Comparison of ENCODE assay signal across 8 mouse cellular contexts in the genomic region with DNA sequence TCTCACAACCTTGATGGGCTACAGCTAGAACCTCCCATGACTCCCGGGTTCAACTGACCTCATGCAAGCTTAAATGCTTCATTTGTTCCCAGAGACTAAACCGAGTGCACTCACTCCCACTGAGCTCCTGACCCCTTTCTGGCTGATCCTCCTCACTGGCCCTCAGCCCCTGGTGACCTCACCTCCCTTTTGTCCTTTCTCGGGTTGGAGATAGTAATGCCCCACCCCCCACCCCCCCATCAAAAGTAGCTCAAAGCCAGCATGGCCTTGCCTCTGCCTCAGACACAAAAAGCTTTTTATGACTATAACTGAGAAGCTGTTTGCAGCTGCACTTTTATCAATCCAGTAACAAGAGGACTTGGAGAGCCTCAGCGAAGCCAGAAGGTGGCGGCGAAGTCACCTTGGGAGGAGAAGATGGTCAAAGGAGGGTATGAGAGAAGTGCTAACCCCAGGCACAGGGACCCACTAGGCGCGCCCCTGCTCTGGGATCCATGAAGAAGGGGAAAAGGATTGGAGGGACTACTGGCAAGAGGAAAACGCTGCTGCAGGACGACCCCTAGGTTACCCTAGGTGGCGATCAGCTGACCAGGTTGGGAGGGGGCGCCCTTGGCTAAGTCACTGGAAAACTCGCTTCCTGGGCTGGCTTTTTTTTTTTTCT. TPM values are rescaled to one million over a fixed set of nuclear protein-coding genes. Genes with fewer than 3 reads are reported as not detected.
DNase-seq lines count a peak whose midpoint lies in the region; ATAC-seq and TF ChIP-seq lines count a peak whose summit lies in the region.

No protein-coding gene starts in this region.

- no peak for TF ChIP-seq POLR2A in heart, adult 2 months (IDR thresholded peaks at IDR 0.05; ENCODE audit: insufficient read depth, low read depth, low read length)
- TF ChIP-seq POLR2A in testis, adult 2 months (IDR thresholded peaks at IDR 0.05; ENCODE audit: control insufficient read depth, low read depth, low read length), result no peak

- H3K4me1 ChIP-seq in heart, embryonic 13.5 days, result peaks cover 26% of the 10 kb centered on the region
- H3K4me1 ChIP-seq in heart, adult 2 months (ENCODE audit: control insufficient read depth, insufficient read depth, low read length), result no peaks in the 10 kb centered on the region
- peaks cover 9% of the 10 kb centered on the region for H3K4me1 ChIP-seq in testis, adult 2 months (ENCODE audit: control insufficient read depth, insufficient read depth, low read length)
- 0 out of 2 replicates have a peak, but pooled peaks cover 5% of the 10 kb centered on the region for H3K4me1 ChIP-seq in hindbrain, postnatal 0 days (ENCODE audit: insufficient read depth, low read length)

- intact Hi-C loops in heart, adult 2 months (cut with DNase I), result no loop called here

- peaks cover 28% of the 10 kb centered on the region for H3K27me3 ChIP-seq in heart, embryonic 13.5 days (replicated peaks)
- peaks cover 3% of the 10 kb centered on the region; the same call in 1 of the 2 replicates for H3K27me3 ChIP-seq in heart, adult 2 months (ENCODE audit: control insufficient read depth, insufficient read depth, low read length)
- H3K27me3 ChIP-seq in testis, adult 2 months (ENCODE audit: control insufficient read depth, insufficient read depth, low read length), result no peaks in the 10 kb centered on the region; the same call in 1 of the 2 replicates
- no peaks in the 10 kb centered on the region for H3K27me3 ChIP-seq in hindbrain, postnatal 0 days (ENCODE audit: insufficient read depth, low read length)

- 1% methylated on average over 13 of the region's 13 CpGs for WGBS in heart, embryonic 13.5 days
- WGBS in heart, adult 2 months, result 3% methylated on average over 13 of the region's 13 CpGs
- WGBS in hindbrain, postnatal 0 days, result under 1% methylated on average over 13 of the region's 13 CpGs

- H3K9me3 ChIP-seq in heart, embryonic 13.5 days, result no peaks in the 10 kb centered on the region
- no peaks in the 10 kb centered on the region for H3K9me3 ChIP-seq in hindbrain, postnatal 0 days (ENCODE audit: low read length)

- peak overlapping the region; percentile 94 for H3K4me2 ChIP-seq in heart, embryonic 13.5 days
- H3K4me2 ChIP-seq in hindbrain, postnatal 0 days (ENCODE audit: low read depth, low read length), result peak overlapping the region; percentile 70

- peak overlapping the region; percentile 87 for H3K27ac ChIP-seq in heart, embryonic 13.5 days (replicated peaks)
- no peak overlapping the region for H3K27ac ChIP-seq in heart, adult 2 months
- H3K27ac ChIP-seq in testis, adult 2 months (ENCODE audit: control insufficient read depth, insufficient read depth, low read depth, low read length), result no peak overlapping the region
- H3K27ac ChIP-seq in hindbrain, postnatal 0 days, result peak overlapping the region; percentile 97

- no peaks in the 10 kb centered on the region for H3K79me2 ChIP-seq in heart, adult 2 months (replicated peaks; ENCODE audit: control insufficient read depth, insufficient read depth, low read length)

- H3K4me3 ChIP-seq in heart, embryonic 13.5 days, result peak overlapping the region; percentile 70
- no peak overlapping the region for H3K4me3 ChIP-seq in heart, adult 2 months
- peak overlapping the region; percentile 60; the same call in 1 of the 2 replicates for H3K4me3 ChIP-seq in testis, adult 2 months (ENCODE audit: control insufficient read depth, low read depth, low read length)
- H3K4me3 ChIP-seq in hindbrain, postnatal 0 days (ENCODE audit: low read length), result peak overlapping the region; percentile 86

- no peaks in the 10 kb centered on the region for H3K36me3 ChIP-seq in heart, embryonic 13.5 days
- no peaks in the 10 kb centered on the region for H3K36me3 ChIP-seq in heart, adult 2 months (ENCODE audit: control insufficient read depth, insufficient read depth, low read length)
- H3K36me3 ChIP-seq in testis, adult 2 months (ENCODE audit: control insufficient read depth, insufficient read depth, low read length), result no peaks in the 10 kb centered on the region
- no peaks in the 10 kb centered on the region for H3K36me3 ChIP-seq in hindbrain, postnatal 0 days (ENCODE audit: insufficient read depth, low read length)

- H3K9ac ChIP-seq in heart, embryonic 13.5 days, result peak overlapping the region; percentile 82
- H3K9ac ChIP-seq in heart, adult 2 months (ENCODE audit: low read depth, low read length), result no peak overlapping the region
- H3K9ac ChIP-seq in hindbrain, postnatal 0 days (replicated peaks; ENCODE audit: low read length), result peak overlapping the region; percentile 96

- no peak for TF ChIP-seq EP300 in heart, adult 2 months (IDR thresholded peaks at IDR 0.05; ENCODE audit: insufficient read depth, low read depth, low read length)

- DNase-seq in heart, adult 2 months, result no peak
- no peak for DNase-seq in testis, postnatal 14 days (ENCODE audit: low spot score)
- peak; percentile 52 for DNase-seq in hindbrain, postnatal 0 days (ENCODE audit: low spot score)
- DNase-seq in retina, embryonic 14.5 days (ENCODE audit: low spot score), result peak; percentile 65
- no peak for DNase-seq in adrenal gland, adult 8-10 months
- no peak for DNase-seq in kidney, postnatal 14 days

- no peak for TF ChIP-seq CTCF in heart, adult 2 months (IDR thresholded peaks at IDR 0.05)
- TF ChIP-seq CTCF in testis, adult 2 months (IDR thresholded peaks at IDR 0.05; ENCODE audit: control insufficient read depth, insufficient read depth, insufficient replicate concordance, low read depth, low read length), result no peak
- TF ChIP-seq CTCF in hindbrain, postnatal 0 days (IDR thresholded peaks at IDR 0.05; ENCODE audit: low read depth), result peak; percentile 39

- no peak for ATAC-seq in heart, embryonic 13.5 days (ENCODE audit: extremely low read depth, insufficient number of reproducible peaks, low FRiP score, low TSS enrichment)
- peak; percentile 44 for ATAC-seq in hindbrain, postnatal 0 days

RNA-seq across cellular contexts. Expression of a gene that starts 1.6 kb away (rescaled TPM):
- 0.48 and 0.51 TPM in 2 replicates for polyA plus RNA-seq in heart, embryonic 13.5 days (2015; fragmentation: Nextera tagmentation; extraction: Ambion mirVana)
- under 1 TPM in 1 of 2 experiments, not detected in 1; 0.09 TPM for total RNA-seq in heart, adult 2 months (2021)
- 0.16 and 0.23 TPM in 2 replicates for polyA plus RNA-seq in heart, adult 2 months (2012; rRNA removed)
- polyA plus RNA-seq in testis, adult 2 months (2012; rRNA removed), result 1.5 TPM in 2 replicates
- 176 and 190 TPM in 2 replicates for total RNA-seq in hindbrain, postnatal 0 days (2014; rRNA removed)
- polyA plus RNA-seq in hindbrain, postnatal 0 days (2015; fragmentation: Nextera tagmentation; extraction: Ambion mirVana), result 31.1 and 33.4 TPM in 2 replicates
- 10 to 100 TPM; 12.6 to 20.3 (median 16.3) TPM for total RNA-seq in adrenal gland, adult 8-10 months (2022)

Comparison
In these comparisons a context has a peak if more than half of its experiments do, and no peak if none do; other contexts are left out.
1. H3K27ac ChIP-seq: peak in heart, embryonic 13.5 days (single experiment) and hindbrain, postnatal 0 days (single experiment); none in heart, adult 2 months (single experiment) and testis, adult 2 months (single experiment).
2. DNase-seq: peak in hindbrain, postnatal 0 days (single experiment) and retina, embryonic 14.5 days (single experiment); none in heart, adult 2 months (0 of 2), testis, postnatal 14 days (single experiment), adrenal gland, adult 8-10 months (single experiment) and kidney, postnatal 14 days (single experiment).
3. RNA of a gene that starts 1.6 kb away (polyA plus RNA-seq): 31.1 to 33.4 TPM in hindbrain, postnatal 0 days; 1.5 TPM in testis, adult 2 months, 0.48 to 0.51 TPM in heart, embryonic 13.5 days and 0.16 to 0.23 TPM in heart, adult 2 months; every median in the first group is over 10 times any median in the second.